Mouse (Mus musculus) liver (tissue): Measurements from ENCODE around the gene Uqcrq.

Experiments
- DNase-seq: peaks from one replicate; pipeline ENCODE4 v3.0.0-alpha.2; 2020; ENCODE audit warnings: mixed read lengths

Gene Uqcrq

DNA sequence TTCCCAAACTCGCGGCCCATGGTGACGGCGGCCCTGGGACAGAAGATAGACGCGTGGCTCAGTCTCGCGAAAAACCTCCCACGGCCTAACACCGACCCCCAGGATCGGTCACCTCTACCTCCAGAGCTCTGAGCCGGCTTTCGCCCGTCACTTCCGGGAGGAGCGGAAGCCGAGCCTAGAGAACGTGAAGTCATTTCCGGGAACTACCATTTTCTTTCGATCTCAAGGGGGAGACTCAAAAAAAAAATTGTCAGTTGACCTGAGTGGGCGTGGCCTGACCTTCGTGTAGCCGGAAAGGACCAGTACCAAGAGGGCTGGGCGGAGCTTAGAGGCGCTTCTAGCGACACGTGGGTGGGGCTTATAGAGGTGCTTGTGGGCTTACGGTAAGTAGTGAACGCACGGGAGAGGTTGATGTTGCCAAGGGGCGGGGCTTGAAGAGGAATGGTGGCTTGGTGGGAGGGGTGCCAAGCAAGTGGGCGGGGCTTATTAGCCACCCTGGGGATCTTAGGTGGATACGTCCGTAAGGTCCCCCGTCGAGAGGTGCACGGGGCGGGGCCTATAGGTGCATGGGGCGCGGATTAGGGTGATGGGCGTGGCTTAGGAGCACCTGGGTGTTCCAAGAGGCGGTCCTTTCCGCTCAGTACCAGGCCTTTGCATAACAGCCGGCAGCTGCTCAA lies at the start of gene Uqcrq, which contains the start of gene Gdf9:
Uqcrq (minus strand) TSS at position 162 of the 677 bp plus-strand sequence.
Gdf9 (plus strand) TSS at position 354 of the 677 bp plus-strand sequence.
- DNase-seq = peak; percentile 99

DNA sequence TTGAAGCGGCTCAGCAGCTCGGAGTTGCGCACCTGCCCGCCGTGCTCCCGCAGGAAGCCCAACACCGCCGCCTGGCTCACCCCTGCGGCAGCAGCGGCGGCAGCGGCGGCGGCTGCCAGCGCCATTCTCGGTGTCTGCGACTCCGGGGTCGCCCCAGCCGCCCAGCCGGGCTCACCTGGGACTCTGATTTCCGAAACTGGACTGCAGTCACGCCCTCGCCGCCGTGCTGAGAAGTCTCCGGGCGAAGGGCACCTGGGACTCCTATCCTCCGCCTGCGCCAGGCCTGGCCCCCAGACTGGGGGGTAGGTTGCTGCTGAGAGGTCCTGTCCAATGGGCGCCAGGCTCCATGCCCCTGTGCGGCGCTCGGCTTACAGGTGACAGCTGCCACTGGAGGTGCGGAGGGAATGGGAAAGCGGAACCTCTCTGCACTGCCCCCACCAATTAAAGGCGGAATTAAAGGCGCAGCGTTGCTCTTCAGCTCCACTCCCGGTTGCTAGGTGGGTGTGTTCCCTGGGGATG lies 49.2 kb upstream of the Uqcrq start, which contains the start of the genes Gm9945 and Sowaha:
Gm9945 (plus strand) TSS at position 384 of the 519 bp plus-strand sequence.
Sowaha (minus strand) TSS at position 492 of the 519 bp plus-strand sequence.
- peak; percentile 82 for DNase-seq

DNA sequence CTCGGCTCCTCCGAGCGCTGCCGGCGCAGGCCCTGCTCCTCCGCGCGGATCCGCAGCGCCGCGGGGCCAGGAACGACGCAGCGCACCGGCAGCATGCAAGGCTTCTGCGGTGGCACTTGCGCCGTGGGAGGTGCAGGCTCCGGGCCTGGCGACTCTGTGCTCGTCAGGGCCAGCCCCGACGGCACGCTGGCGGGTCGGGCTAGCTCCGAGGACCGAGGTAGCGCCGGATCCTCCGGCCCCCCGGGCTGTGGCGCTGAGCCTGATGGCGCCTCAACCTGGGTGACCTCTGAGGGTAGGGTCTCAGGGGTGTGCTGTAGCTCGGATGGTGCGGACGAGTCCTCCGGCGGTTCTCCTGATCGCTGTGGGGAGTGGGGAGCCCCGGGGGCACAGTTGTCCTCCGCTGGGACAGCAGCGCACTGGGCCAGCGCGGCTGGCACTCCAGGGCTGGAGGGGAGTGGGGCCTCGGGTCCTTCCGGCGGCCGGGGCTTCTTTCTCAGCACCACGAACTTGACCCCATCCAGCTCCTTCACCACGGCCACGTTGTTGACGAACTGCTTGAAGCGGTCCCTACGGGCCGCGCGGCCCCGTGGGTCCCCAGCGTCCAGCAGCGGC lies 48.6 kb upstream of the Uqcrq start:
- DNase-seq = peak; percentile 42

DNA sequence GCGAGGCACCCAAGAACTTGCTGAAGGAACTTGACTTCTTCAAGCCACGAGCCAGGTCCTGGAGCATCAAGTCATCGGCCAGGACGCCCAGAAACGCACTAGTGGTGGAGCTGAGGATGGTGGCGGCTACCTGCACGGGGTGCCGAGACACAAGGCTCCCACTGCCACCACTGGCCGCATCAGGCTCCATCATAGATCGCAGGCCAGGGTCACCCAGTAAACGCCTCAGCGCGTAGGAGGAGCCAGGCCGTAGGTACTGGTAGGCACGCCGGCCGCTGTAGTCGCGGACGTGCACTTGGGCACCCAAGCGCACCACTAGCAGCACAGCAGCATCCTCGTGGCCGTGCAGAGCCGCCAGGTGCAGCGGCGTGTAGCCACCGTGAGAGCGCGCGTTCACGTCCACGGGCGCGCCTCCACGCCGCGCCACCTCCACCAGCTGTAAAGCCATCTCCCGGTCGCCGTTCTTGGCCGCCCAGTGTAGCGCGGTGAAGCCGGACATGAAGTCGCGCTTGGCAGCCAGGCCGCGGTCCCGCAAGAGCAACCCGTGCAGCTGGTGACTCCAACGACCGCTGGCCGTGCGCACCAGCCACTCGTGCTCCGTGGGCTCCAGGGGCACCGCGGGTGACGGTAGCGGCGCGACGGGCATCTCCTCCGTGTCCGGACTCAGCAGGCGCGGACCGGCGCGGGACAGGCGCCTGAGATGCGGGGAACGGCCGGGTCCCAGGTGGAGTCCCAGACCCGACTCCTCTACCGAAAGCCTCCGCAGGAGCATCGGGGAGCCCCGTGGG lies 47.9 kb upstream of the Uqcrq start:
- peak; percentile 48 for DNase-seq

DNA sequence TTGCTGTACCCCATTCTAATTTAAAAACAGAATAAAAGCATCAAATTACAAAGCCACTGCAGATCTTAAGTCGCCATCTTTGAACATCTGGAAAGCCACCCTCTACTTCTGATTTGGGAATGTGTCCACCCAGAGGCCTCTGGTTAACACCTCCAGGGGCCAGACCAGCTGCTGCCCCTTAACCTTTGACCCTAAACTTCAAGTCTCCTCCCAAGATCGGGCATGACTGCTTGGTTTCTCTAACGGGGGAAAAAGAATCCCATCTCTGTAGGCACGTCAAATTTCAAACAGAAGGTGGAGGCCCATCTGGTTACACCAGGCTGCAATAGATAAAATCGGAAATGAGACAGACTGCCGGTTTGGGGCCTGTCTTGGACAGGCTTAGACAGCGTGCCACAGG lies 47.2 kb upstream of the Uqcrq start:
- no peak for DNase-seq

DNA sequence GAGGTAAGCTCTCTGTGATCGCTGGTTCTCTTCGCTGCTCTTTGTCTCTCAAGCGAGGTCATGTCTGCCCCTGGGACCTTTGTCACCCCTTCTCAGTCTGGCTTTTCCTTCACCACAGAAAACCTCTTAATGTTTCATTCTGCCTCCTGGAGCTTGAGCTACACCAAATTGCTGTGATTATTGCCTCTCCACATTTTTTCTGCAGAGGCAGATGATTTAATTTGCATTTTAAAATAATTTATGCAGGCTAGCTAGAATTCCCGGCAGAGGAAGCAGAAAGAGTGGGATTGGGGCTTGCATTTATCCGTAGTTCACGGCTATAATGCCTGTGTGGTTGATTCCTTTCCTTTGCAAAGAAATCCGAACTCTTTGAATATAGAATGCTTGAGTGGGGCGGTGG lies 45.0 kb upstream of the Uqcrq start:
- no peak for DNase-seq

DNA sequence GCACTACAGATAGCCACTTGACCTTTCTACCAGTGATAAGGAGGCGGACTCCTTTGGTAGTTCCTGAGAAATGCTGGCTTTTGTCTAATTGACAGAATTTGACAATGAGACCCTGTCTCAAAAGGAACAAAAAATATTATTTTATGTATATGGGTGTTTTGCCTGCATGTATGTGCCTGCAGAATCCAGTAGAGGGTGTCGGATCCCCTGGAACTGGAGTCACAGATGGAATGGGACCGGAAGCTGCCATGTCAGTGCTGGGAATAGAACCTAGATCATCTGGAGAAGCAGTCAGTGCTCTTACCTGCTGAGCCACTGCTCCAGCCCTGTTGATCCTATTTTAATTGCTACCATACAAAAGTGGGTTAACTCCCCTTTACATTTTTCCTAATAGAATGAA lies 42.1 kb upstream of the Uqcrq start:
- no peak for DNase-seq

DNA sequence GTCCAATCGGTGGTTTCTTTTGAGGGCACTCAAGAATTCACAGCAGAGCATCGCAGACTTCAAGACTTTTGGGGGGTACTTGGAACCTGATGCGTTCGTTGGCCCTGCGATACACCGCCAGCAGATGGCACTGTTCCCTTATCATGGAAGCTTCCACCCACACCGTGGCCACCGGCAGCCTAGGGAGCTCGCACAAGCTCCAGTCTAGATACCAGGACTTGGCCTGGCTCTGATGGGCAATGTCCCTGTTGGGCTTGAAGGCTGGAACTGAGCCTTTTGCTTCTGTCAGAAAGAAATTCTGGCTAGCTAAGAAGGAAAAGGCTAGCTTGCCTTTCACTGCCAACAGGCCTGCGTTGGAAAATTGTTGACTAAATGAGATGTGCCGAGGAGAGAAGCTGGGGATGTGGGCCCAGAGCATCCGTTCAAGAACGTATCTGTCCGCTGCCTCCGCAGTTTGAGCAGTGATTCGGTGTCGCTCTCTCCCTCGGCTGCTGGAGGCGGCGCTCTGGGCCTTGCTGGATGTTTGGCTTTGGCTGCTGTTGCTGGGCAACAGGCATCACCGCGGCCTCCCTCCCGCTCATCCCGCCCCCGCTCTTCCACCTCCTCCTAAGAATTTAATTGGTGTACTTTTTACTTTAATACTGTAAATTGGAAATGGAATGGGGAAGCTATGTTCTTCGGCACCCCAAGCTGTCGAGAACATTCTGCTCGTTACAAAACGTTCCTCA lies 39.5 kb upstream of the Uqcrq start, which contains the start of gene Gm9837:
Gm9837 (minus strand) TSS at position 512 of the 728 bp plus-strand sequence.
- DNase-seq = peak; percentile 90

DNA sequence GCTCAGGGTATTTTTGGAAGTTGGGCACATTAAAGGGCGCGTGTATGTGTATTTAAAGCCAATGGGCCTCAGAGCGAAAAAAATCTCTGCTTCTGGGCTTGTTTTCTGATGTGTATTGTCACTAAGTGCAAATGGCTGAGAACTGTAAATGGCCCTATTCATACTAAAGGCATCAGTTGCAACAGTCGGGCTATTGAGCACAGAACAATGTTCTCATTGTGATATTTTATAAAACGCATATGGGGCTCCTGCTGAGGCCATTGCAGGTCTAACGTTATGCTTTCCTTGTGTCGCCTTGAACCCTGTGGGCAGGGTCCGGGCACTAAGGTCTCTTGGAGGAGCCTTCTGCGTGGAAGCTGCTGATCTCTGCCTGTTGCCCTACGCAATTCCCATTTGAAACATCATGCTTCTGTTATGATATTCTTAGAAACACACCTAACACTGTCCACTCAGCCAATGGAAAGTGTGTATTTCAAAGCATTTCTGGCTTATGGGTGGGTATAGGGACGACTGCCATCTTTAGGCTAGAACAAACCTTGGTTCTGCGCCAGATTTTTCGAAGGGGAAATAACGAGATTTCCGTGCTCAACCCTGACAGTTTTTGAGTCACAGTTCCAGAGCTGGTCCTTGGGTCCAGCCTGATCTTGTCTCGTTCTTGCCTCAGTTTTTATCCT lies 38.8 kb upstream of the Uqcrq start:
- DNase-seq = no peak

DNA sequence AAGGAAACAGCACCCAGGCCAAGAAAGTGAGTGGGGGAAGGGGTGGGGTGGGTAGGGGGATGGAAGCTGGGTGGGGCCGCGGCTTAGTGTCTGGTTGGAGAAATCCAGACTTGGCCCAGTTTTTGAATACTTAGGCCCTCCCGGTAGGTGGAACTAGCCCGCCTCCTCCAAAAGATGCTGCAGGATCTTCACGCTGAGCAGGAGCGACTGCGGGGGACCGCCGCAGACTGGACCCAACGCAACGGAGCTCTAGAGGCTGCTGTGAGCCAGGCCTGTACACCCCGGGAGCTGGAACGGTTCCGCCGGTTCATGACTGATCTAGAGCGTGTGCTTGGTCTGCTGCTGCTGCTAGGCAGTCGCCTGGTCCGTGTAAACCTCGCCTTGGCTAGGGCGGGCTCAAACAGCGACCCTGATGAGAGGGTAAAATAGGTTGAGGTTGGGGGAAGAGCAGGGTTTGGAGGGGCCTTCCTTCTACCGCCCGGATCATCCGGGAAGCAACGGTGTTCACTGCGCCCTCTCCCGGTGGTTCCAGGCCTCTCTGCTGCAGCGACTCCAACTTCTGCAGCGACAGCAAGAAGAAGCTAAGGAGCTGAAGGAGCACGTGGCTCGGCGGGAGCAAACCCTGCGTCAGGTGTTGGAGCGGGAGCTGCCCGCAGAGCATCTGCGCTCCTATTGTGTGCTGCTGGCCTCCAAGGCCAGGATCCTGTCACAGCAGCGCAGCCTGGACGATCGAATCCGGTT lies 35.8 kb upstream of the Uqcrq start:
- peak; percentile 81 for DNase-seq

DNA sequence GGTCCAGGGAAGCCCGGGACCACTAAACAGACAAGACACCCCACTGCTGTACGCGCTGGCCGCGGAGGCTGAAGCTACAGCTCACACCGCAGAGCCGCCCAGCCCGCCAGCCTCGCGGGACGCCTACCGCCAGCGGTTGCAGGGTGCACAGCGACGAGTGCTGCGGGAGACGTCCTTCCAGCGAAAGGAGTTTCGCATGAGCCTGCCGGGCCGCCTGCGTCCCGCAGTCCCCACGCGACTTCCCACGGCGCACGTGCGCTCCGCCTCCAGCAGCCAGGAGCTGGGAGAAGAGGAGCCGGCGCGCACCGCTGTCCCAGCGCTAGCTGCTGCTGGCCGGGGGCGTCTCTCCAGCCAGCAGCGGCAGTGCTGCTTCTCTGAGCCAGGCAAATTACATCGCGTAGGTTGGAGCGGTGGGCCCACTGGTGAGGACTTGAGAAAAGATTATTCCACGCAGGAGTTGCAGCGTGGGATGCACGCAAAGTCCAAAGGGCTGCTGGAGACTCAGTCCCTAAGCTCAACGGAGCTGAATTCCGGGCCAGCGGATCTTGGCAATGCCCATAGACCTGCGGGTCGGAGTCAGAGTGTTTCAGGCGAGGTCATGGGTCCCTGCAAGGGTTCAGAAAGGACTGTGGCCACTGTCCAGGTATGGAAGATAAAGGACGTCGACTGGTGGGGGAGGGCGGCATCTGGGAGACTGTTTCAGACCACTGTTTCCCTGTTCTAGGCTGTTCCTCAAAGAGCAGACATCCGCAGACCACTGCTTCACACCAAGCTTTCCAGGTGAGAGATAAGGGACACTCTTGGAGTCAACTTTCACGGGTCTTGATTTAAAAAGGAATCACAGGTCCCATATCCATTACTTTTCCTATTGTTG lies 33.2 kb upstream of the Uqcrq start:
- DNase-seq = peak; percentile 14

DNA sequence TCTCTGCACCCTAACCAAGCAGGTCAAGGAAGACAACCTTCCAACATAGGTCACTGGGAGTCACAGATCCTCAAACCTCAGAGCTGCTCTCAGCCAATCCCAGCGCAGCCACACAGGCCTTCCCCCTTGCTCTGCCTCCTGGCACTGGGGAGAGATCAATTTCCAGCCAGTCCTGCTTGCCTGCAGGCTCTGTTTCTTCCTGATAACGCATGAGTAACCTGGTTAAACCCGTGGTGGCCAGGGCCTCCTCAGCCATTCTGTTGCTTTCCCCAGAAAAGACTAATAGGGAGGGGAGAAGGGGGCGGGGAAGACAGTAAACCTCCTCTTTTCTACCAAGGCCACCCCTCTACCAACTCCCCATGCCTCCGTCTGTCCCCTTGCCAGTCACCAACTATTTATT lies 31.1 kb upstream of the Uqcrq start:
- peak; percentile 49 for DNase-seq

DNA sequence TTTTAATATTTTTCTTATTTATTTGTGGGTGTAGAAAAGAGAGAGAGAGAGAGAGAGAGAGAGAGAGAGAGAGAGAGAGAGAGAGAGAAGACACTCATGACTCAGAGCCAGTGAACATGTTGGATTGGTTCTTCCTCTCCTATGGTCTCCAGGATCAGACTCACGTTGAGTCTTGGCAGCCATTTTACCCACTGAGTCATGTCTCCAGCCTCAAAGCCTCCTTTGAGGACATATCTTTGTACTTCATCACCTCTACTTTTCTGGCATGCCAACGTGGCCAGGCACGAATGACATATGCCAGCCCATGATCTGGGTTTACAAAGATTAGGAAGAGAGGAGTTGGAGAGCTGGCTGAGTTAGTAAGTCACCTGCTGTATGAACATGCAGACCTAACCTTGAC lies 29.6 kb upstream of the Uqcrq start:
- no peak for DNase-seq

DNA sequence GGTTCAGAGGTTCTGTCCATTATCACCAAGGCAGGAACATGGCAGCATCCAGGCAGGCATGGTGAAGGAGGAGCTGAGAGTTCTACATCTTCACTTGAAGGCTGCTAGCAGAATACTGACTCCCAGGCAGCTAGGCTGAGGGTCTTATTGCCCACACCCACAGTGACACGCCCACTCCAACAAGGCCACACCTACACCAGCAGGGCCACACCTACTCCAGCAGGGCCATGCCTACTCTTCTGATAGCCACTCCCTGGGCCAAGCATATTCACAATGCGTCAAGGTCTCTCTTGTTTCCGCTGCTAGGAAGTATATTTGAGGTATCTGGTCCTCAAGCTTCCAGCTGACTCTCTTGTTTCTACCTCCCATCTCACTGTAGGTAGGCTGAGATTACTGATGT lies 28.4 kb upstream of the Uqcrq start:
- DNase-seq = no peak

DNA sequence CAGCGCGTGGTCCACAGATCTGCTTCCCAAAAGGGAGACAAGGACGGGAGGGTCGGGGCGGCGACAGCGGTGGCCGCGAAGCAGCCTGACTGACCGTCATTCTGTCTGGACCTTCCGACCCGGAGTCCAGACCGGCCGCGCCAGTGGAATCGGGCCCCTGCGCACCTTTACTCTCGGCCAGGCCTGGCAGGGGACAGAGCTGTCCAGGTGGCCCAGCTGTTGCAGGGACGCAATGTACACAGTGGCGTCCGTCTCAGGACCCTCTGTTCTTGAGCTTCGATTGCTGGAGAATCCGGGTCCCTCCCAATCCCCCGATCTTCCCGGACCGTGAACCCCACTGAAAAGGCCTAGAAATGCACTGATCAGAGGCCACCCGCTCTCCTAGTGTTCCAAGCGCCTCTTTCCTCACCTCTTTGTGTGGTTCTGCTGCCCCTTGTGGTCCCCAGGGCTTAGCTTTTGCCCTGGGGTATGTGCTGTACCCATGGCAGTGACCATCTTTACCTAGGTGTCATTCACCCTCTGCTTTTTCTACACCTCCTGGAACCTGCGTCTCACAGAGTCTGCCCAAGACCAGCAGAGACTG lies 26.8 kb upstream of the Uqcrq start:
- peak; percentile 16 for DNase-seq

DNA sequence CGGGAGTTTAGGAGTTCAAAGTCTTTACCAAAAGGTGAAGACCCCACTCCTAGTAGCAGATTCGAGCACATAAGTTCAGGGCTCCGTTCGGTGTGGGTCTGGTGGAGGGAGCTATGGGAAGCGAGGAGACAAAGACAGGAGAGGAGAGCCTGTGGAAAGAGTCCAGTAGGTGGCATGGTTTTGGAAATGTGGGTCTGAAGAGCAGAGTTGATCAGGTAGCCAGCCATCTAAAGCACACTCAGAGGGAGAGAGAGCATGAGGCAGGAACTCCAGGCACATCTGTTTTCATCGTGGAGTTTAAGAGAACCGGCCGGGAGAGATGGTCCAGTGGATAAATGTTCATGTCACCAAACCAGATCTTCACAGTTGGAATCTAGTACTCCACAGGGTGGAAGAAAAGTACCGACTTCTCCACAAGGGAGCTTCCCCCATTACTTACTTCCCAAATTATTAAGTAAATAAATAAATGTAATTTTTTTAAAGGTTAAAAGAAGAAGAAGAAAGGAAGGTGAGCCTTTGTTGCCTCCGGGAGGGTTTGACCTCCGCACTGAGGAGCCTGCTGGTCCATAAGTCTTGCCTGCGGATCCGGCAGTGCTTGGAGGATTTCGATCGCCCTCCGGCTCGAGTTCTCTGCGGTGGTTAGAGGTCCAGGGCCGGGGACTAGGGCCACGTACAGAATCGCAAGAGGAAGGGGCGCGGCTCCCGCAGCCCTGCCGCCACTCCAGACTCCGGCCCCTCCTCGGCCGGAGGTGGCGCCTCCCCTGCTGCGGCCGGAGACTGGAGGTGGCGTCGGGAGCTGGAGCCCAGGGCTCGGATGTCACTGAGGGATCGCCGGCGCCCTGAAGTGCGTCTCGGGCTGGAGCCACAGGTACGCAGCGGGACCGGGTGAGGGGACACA lies 26.1 kb upstream of the Uqcrq start, which contains the start of the genes Gm10447 and Shroom1:
Gm10447 (minus strand) TSS at position 637 of the 898 bp plus-strand sequence.
Shroom1 (plus strand) TSS at position 732 of the 898 bp plus-strand sequence.
- DNase-seq = peak; percentile 65

DNA sequence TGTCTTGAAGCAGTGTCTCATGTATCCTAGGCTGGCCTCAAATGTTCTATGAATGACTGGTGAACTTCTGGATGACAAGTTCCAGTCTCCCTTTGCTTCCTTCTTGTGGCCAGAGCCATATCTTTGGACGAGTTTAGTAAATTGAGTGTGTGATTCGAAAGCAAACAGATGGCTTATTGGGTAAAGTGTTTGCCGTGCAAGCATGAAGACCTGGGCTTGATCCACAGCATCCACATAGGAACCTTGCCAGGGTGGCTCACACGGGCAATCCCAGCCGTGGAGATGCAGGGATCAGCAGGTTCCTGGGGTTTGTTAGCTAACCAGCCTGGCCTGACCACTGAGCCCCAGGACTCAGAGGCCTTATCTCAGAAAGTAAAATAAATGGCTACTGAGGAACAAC lies 22.4 kb upstream of the Uqcrq start:
- DNase-seq = no peak

DNA sequence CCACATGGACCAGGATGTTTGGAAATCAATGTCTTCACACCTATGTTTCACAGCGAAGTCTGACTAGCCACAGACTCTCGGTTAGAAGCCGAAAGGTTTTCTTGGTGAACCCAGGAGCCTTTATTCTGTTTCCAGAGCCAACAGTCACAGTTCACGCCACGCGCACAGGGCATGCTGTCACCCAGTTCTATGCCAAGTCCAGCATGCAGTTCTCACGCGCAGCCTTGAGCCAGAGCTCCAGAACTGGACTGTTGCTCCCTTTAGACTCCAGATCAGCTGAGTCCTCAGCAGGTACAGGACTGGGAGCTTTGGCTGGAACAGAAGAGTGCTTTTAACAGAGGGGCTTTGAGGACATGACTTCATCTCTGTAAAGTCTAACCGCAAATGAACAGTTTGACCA lies 21.8 kb upstream of the Uqcrq start:
- no peak for DNase-seq

DNA sequence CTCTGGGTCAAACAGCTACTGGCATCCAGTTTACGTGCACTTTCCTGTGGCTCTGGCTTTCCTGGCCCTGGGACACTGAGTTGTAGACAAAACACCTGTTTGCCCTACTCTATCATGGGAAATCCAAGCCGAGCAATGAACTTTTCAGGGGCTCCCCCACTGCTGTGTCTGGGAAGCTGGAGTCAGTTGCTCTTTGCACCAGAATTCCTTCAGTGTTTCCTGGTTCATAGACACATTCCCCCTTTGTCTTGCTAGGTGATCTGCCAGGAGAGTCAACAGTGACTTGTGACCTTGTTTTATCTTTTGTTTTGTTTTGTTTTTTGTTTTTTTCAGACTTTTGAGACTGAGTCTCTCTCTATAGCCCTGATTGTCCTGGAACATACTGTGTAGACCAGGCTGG lies 20.7 kb upstream of the Uqcrq start:
- DNase-seq = no peak
